Mouse (Mus musculus): Measurements from ENCODE around the gene Gm49336. TPM values are rescaled to one million over a fixed set of nuclear protein-coding genes. Genes with fewer than 3 reads are reported as not detected.

Gene Gm49336
- polyA plus RNA-seq, 1 experiment from 2014 or later = 70.0 TPM

DNA sequence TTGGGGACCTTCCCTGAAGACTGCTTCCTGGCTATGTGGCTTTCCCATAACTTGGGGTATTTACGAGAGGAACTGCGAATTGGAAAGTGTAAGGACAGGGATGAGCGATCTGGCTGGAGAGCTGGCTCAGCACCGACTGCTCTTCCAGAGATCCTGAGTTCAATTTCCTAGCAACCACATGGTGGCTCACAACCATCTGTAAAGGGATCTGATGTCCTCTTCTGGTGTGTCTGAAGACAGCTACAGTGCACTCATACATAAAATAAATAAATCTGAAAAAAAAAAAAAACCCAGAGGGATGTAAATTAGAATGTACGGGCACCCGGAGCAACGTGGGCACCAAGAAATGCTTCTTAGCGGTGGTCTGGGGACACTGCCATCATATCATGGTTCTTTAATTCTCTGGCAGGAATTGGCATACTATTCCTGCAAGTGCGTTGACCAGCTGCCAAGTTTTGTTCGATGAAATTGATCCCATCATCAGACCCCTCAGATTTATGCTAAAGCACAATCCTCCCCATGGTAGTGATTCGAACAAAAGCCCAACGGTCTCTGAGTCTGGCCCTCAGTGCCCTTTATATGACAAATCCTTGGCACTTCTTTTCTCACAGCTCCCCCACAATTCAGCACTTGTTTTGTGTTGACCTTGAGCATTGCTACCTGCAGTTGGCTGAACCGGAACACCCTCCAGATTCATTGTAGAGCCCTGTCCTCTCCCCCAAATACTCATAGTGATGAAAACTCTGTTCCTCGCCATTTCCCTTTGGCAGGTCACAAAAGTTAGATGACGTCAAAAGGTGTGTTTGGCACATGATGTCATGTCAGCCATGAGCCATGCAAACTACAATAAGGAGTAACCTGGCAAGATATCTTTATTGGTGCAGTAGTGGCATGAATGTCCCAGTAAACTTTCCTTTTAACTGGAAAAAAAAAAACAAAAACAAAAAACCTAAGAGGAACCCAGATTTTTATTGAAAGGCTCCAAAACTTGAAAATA, 995 bp upstream of the Gm49336 start:
- 22% methylated on average over 15 of the region's 15 CpGs for WGBS
- Histone ChIP-seq H3K36me3 (ENCODE audit: control insufficient read depth, insufficient read depth, low read length) (no peaks in the 10 kb centered on the region), H3K27ac (ENCODE audit: low read depth, low read length) (peak overlapping the region; percentile 90), H3K27me3 (replicated peaks; ENCODE audit: control insufficient read depth, insufficient read depth, low read length) (no peaks in the 10 kb centered on the region), H3K9ac (ENCODE audit: low read depth, low read length) (peak overlapping the region; percentile 90), H3K4me3 (ENCODE audit: low read depth, low read length) (peak overlapping the region; percentile 93), H3K4me1 (replicated peaks; ENCODE audit: control insufficient read depth, insufficient read depth, low read length) (peaks cover 10% of the 10 kb centered on the region), H3K9me3 (ENCODE audit: control insufficient read depth, low read length) (no peaks in the 10 kb centered on the region), H3K4me2 (peak overlapping the region; percentile 82)
- ATAC-seq (replicated peaks; ENCODE audit: low FRiP score) (peak; percentile 6; the same call in 1 of the 2 replicates), DNase-seq (ENCODE audit: low spot score) (no peak)

DNA sequence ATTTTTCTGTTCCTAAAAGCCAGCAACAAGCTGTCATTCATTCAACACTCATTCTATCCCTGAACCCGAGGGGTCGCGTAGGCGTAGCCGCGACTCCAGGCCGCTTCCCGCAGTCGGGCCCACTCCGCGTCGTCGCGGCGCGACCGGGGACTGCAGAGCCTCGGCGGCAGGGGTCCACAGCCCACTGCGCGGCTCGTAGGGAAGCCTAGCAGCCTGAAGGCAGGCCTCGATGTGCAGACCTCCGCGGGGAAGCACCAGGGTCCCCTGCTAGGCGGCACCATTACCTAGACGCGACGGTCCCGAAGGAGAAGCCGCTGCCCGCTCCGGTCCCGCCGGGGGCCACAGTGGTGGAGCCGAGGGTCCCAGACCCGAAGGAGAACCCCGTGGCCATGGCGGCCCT, 428 bp downstream of the Gm49336 start:
- H3K4me3 ChIP-seq (ENCODE audit: low read depth, low read length) = peak overlapping the region; percentile 93
- peak overlapping the region; percentile 87 for H3K4me2 ChIP-seq
- peak overlapping the region; percentile 94 for H3K9ac ChIP-seq (ENCODE audit: low read depth, low read length)
- H3K9me3 ChIP-seq (ENCODE audit: control insufficient read depth, low read length) = no peaks in the 10 kb centered on the region
- no peaks in the 10 kb centered on the region for H3K27me3 ChIP-seq (replicated peaks; ENCODE audit: control insufficient read depth, insufficient read depth, low read length)
- H3K4me1 ChIP-seq (replicated peaks; ENCODE audit: control insufficient read depth, insufficient read depth, low read length) = peaks cover 10% of the 10 kb centered on the region
- peak overlapping the region; percentile 68 for H3K27ac ChIP-seq (ENCODE audit: low read depth, low read length)
- no peaks in the 10 kb centered on the region for H3K36me3 ChIP-seq (ENCODE audit: control insufficient read depth, insufficient read depth, low read length)
- no peak for DNase-seq (ENCODE audit: low spot score)
- ATAC-seq (replicated peaks; ENCODE audit: low FRiP score) = peak; percentile 60
- under 1% methylated on average over 39 of the region's 39 CpGs for WGBS

DNA sequence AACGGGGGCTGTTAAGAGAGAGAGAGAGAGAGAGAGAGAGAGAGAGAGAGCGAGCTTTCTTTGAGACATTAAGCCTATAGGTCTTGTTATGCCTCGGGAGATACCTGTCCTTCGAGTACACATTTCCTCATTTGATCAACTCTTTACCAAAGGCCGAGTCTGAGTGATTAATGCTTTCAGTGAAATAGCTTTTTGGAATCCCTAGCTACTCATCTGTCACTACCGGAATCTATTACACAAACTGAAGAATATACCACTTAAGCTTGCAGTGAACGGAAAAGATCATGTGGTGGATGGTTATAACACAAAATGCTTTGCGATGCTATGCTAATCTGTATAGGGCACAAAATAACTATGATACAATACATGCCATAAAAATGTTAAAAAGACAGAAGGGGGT, 941 bp downstream of the Gm49336 start:
- no peak for DNase-seq (ENCODE audit: low spot score)
- 9% methylated on average over 8 of the region's 8 CpGs for WGBS
- Histone ChIP-seq H3K9ac (ENCODE audit: low read depth, low read length) (peak overlapping the region; percentile 94), H3K36me3 (ENCODE audit: control insufficient read depth, insufficient read depth, low read length) (no peaks in the 10 kb centered on the region), H3K4me2 (peak overlapping the region; percentile 87), H3K27me3 (replicated peaks; ENCODE audit: control insufficient read depth, insufficient read depth, low read length) (no peaks in the 10 kb centered on the region), H3K27ac (ENCODE audit: low read depth, low read length) (no peak overlapping the region), H3K9me3 (ENCODE audit: control insufficient read depth, low read length) (no peaks in the 10 kb centered on the region), H3K4me3 (ENCODE audit: low read depth, low read length) (peak overlapping the region; percentile 93), H3K4me1 (replicated peaks; ENCODE audit: control insufficient read depth, insufficient read depth, low read length) (peaks cover 10% of the 10 kb centered on the region)
- ATAC-seq (replicated peaks; ENCODE audit: low FRiP score) = no peak

DNA sequence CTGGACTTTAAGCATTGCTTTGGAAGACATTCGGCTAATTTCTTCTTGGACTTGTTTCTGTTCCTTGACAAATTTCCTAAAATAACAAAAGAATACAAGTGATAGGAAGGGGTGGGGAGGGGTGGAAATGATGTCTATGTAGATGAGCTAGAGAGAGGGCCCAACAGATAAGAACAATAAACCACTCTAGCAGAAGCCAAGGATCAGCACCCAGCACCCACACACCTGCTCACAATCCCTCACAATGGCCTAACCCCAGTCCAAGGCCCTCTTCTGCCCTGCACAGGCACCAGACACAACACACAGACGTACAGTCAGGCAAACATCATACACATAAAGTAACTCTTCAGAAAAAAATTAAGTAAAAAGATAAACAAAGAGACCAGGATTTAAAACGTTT, 12.8 kb downstream of the Gm49336 start:
- no peak overlapping the region for H3K4me3 ChIP-seq (ENCODE audit: low read depth, low read length)
- H3K27me3 ChIP-seq (replicated peaks; ENCODE audit: control insufficient read depth, insufficient read depth, low read length) = no peaks in the 10 kb centered on the region
- no peak overlapping the region for H3K4me2 ChIP-seq
- H3K9me3 ChIP-seq (ENCODE audit: control insufficient read depth, low read length) = no peaks in the 10 kb centered on the region
- no peak overlapping the region for H3K27ac ChIP-seq (ENCODE audit: low read depth, low read length)
- H3K36me3 ChIP-seq (ENCODE audit: control insufficient read depth, insufficient read depth, low read length) = peaks cover 29% of the 10 kb centered on the region
- no peak overlapping the region for H3K9ac ChIP-seq (ENCODE audit: low read depth, low read length)
- no peaks in the 10 kb centered on the region for H3K4me1 ChIP-seq (replicated peaks; ENCODE audit: control insufficient read depth, insufficient read depth, low read length)
- DNase-seq (ENCODE audit: low spot score) (no peak), ATAC-seq (replicated peaks; ENCODE audit: low FRiP score) (no peak)
- WGBS = 79% methylated on average over 3 of the region's 3 CpGs

DNA sequence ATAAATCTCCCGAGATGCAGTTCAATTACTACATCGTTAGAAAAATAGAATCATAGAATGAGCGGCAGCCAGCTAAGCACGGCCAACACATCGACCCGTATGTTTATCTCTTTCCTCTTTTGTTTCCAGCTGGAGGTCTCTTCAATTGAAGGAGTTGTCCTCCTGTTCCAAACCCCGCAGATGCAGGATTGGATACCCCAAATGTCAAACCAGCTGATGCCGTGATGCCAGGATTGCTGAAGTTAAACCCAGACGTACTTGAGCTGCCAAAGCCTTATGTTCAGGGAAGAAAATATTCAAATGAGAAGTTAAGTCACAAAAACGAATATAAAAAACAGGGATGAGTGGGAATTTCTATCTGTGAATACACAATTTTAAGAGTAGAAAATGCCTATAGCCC, 31.4 kb downstream of the Gm49336 start:
- H3K4me2 ChIP-seq = no peak overlapping the region
- H3K9me3 ChIP-seq (ENCODE audit: control insufficient read depth, low read length) = no peaks in the 10 kb centered on the region
- H3K4me3 ChIP-seq (ENCODE audit: low read depth, low read length) = no peak overlapping the region
- DNase-seq (ENCODE audit: low spot score) (no peak), ATAC-seq (replicated peaks; ENCODE audit: low FRiP score) (no peak)
- no peaks in the 10 kb centered on the region for H3K4me1 ChIP-seq (replicated peaks; ENCODE audit: control insufficient read depth, insufficient read depth, low read length)
- H3K27me3 ChIP-seq (replicated peaks; ENCODE audit: control insufficient read depth, insufficient read depth, low read length) = no peaks in the 10 kb centered on the region
- no peak overlapping the region for H3K9ac ChIP-seq (ENCODE audit: low read depth, low read length)
- H3K27ac ChIP-seq (ENCODE audit: low read depth, low read length) = no peak overlapping the region
- WGBS = 88% methylated on average over 10 of the region's 10 CpGs
- peaks cover 5% of the 10 kb centered on the region for H3K36me3 ChIP-seq (ENCODE audit: control insufficient read depth, insufficient read depth, low read length)

DNA sequence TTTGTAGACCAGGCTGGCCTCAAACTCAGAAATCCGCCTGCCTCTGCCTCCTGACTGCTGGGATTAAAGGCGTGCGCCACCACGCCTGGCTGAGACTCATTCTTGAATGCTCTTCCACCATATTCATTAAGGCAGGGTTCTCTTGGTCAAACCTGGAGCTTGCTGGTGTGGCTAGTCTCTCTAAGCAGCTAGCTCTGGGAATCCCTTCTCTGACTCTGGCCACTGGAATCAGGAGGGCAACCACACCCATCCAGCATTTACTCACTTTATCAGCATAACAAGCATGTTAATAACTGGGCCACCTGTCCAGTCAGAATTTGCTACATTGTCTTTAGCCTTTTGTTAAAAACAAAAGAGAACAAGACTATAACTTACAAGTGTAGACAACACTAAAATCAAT, 33.7 kb downstream of the Gm49336 start:
- no peaks in the 10 kb centered on the region for H3K9me3 ChIP-seq (ENCODE audit: control insufficient read depth, low read length)
- H3K4me1 ChIP-seq (replicated peaks; ENCODE audit: control insufficient read depth, insufficient read depth, low read length) = no peaks in the 10 kb centered on the region
- peaks cover 5% of the 10 kb centered on the region for H3K36me3 ChIP-seq (ENCODE audit: control insufficient read depth, insufficient read depth, low read length)
- DNase-seq (ENCODE audit: low spot score) = no peak
- no peak overlapping the region for H3K4me2 ChIP-seq
- no peak overlapping the region for H3K9ac ChIP-seq (ENCODE audit: low read depth, low read length)
- WGBS = 96% methylated on average over 4 of the region's 4 CpGs
- H3K4me3 ChIP-seq (ENCODE audit: low read depth, low read length) = no peak overlapping the region
- no peak for ATAC-seq (replicated peaks; ENCODE audit: low FRiP score)
- no peak overlapping the region for H3K27ac ChIP-seq (ENCODE audit: low read depth, low read length)
- H3K27me3 ChIP-seq (replicated peaks; ENCODE audit: control insufficient read depth, insufficient read depth, low read length) = no peaks in the 10 kb centered on the region

DNA sequence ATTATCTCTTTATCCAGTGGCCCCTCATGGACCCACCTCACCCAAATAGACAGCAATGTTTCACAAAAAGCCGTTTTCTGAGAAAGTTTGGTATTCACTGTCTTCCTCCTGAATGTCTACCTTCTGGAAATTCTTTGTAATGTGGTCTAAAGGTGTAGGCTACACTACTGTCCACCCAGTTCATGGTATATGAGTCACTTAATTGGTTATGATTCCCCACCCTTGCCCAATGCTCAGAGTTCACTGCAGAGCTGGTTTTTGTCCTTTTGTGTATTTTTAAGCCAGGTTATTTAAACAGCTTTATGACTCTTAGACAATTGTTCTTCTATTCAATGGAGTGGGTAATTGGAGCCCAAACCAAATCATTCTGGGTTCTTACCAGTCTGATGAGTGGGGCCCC, 35.2 kb downstream of the Gm49336 start:
- 84% methylated on average over 1 of the region's 1 CpGs for WGBS
- ATAC-seq (replicated peaks; ENCODE audit: low FRiP score) = no peak
- DNase-seq (ENCODE audit: low spot score) = no peak

DNA sequence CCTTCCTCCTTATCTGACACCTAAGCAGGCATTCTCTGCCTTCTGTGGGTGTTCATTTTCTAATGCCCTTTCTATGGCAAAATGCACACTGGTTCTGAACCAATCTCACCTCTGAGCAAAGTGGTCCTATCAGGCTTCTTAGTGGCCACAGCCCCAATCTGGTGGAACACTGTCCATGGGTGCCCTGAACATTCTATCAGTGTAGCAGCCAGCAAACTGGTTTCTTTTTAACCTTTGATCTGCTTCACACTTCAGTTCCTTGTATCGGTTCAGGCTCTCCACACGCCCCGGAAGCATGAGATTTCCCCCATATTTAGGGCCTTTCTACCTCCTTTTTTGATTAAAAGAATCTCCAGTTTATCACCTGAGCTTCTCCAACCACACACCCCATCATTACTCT, 36.3 kb downstream of the Gm49336 start:
- no peak overlapping the region for H3K4me2 ChIP-seq
- H3K9ac ChIP-seq (ENCODE audit: low read depth, low read length) = no peak overlapping the region
- DNase-seq (ENCODE audit: low spot score) = no peak
- H3K4me3 ChIP-seq (ENCODE audit: low read depth, low read length) = no peak overlapping the region
- no peak for ATAC-seq (replicated peaks; ENCODE audit: low FRiP score)
- H3K9me3 ChIP-seq (ENCODE audit: control insufficient read depth, low read length) = no peaks in the 10 kb centered on the region
- no peak overlapping the region for H3K27ac ChIP-seq (ENCODE audit: low read depth, low read length)
- H3K4me1 ChIP-seq (replicated peaks; ENCODE audit: control insufficient read depth, insufficient read depth, low read length) = no peaks in the 10 kb centered on the region
- WGBS = 93% methylated on average over 3 of the region's 3 CpGs
- H3K36me3 ChIP-seq (ENCODE audit: control insufficient read depth, insufficient read depth, low read length) = peaks cover 5% of the 10 kb centered on the region
- H3K27me3 ChIP-seq (replicated peaks; ENCODE audit: control insufficient read depth, insufficient read depth, low read length) = no peaks in the 10 kb centered on the region

More for the DNA sequence above, 35.2 kb downstream of the Gm49336 start:
- Histone ChIP-seq H3K27me3 (replicated peaks; ENCODE audit: control insufficient read depth, insufficient read depth, low read length) (no peaks in the 10 kb centered on the region), H3K9me3 (ENCODE audit: control insufficient read depth, low read length) (no peaks in the 10 kb centered on the region), H3K36me3 (ENCODE audit: control insufficient read depth, insufficient read depth, low read length) (peaks cover 5% of the 10 kb centered on the region), H3K4me1 (replicated peaks; ENCODE audit: control insufficient read depth, insufficient read depth, low read length) (no peaks in the 10 kb centered on the region), H3K27ac (ENCODE audit: low read depth, low read length) (no peak overlapping the region), H3K4me2 (no peak overlapping the region), H3K9ac (ENCODE audit: low read depth, low read length) (no peak overlapping the region), H3K4me3 (ENCODE audit: low read depth, low read length) (no peak overlapping the region)

DNA sequence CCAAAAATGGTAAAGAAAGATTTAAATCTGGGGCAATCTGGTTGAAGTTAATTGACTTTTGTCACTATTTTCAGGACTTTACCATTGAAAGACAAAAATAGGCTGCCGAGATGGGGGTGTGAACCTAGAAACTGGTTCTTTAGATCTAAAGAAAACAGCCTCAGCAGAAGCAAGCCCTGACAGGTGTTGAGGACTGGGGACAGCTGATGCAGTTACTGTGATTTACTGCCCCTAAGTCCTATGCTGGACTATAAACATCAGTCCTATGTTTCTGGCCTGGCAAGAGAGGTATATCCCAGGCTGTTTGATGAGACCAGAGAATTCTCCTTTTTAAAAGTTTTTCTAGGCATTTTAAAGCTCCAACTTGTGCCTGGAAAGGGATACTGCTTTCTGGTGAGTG, 37.3 kb downstream of the Gm49336 start:
- DNase-seq (ENCODE audit: low spot score) = no peak
- Histone ChIP-seq H3K4me3 (ENCODE audit: low read depth, low read length) (no peak overlapping the region), H3K4me2 (no peak overlapping the region), H3K27me3 (replicated peaks; ENCODE audit: control insufficient read depth, insufficient read depth, low read length) (no peaks in the 10 kb centered on the region), H3K27ac (ENCODE audit: low read depth, low read length) (no peak overlapping the region), H3K4me1 (replicated peaks; ENCODE audit: control insufficient read depth, insufficient read depth, low read length) (no peaks in the 10 kb centered on the region), H3K9me3 (ENCODE audit: control insufficient read depth, low read length) (no peaks in the 10 kb centered on the region), H3K36me3 (ENCODE audit: control insufficient read depth, insufficient read depth, low read length) (peaks cover 2% of the 10 kb centered on the region; the same call in 1 of the 2 replicates), H3K9ac (ENCODE audit: low read depth, low read length) (no peak overlapping the region)
- 75% methylated on average over 1 of the region's 1 CpGs for WGBS
- ATAC-seq (replicated peaks; ENCODE audit: low FRiP score) = no peak
